Mouse (Mus musculus): ENCODE measurements around the gene Plekhs1. TPM values are rescaled to one million over a fixed set of nuclear protein-coding genes. Genes with fewer than 3 reads are reported as not detected.

Gene Plekhs1
- polyA plus RNA-seq, 1 experiment from 2014 or later: 0.08 TPM

GRCm38 (mm10) chr19:56438357-56439071, 22.9 kb upstream of the Plekhs1 start:
- no peaks in the 10 kb centered on the region for H3K9me3 ChIP-seq
- 0 out of 2 replicates have a peak, but pooled peaks have one; percentile 24 for ATAC-seq (ENCODE audit: low FRiP score, low read depth)
- 78% methylated on average over 7 of the region's 7 CpGs for WGBS
- H3K27ac ChIP-seq: no peak overlapping the region
- H3K4me3 ChIP-seq: no peak overlapping the region
- no peak overlapping the region for H3K4me2 ChIP-seq (replicated peaks)
- no peaks in the 10 kb centered on the region for H3K4me1 ChIP-seq
- no peak overlapping the region for H3K9ac ChIP-seq
- peaks cover 56% of the 10 kb centered on the region for H3K36me3 ChIP-seq
- no peaks in the 10 kb centered on the region for H3K27me3 ChIP-seq

DNA sequence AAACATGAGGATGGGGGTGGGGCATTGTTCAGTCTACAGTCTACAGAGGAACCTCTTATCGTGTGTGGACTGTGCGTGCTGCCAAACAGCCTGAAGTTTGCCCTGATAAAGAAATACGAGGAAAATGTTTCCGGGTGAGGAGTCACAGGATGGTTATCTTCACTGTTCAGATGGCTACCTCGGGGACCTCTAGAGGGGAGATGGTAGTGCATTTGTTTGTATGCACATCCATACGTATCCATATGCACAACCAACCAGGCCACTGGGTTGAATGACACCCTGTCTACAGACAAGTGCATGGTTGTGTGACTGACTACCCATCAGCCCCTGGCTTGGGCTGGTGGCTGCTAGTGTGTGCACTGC, 22.4 kb upstream of the Plekhs1 start:
- Histone ChIP-seq H3K4me2 (replicated peaks) (no peak overlapping the region), H3K27ac (no peak overlapping the region), H3K9ac (no peak overlapping the region), H3K36me3 (peaks cover 50% of the 10 kb centered on the region), H3K27me3 (no peaks in the 10 kb centered on the region), H3K4me3 (no peak overlapping the region), H3K4me1 (no peaks in the 10 kb centered on the region), H3K9me3 (no peaks in the 10 kb centered on the region)
- no peak for ATAC-seq (ENCODE audit: low FRiP score, low read depth)
- WGBS: 97% methylated on average over 6 of the region's 6 CpGs

DNA sequence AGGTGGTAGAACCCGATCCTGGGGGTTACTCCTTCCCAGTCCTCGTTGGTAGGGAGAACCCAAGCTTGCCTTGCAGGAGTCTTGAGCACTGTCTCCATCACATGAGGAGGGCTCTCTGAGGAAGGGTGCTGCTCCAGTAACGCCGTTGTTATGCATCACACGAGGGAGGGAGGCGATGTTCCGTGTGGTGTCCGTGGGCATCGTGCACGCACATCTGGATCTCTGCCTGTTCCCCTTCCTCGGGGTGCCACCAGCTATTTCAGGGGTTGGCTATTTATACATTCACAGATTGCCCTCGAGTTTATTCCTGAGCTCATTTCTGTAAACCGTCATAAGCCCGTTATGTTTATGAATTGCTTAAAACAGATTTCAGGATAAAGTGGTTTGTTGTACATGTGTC, 18.0 kb upstream of the Plekhs1 start:
- H3K9ac ChIP-seq: no peak overlapping the region
- H3K4me3 ChIP-seq: no peak overlapping the region
- ATAC-seq (ENCODE audit: low FRiP score, low read depth): no peak
- H3K27ac ChIP-seq: no peak overlapping the region
- peaks cover 9% of the 10 kb centered on the region for H3K4me1 ChIP-seq
- WGBS: 84% methylated on average over 14 of the region's 14 CpGs
- H3K9me3 ChIP-seq: no peaks in the 10 kb centered on the region
- H3K27me3 ChIP-seq: no peaks in the 10 kb centered on the region
- H3K36me3 ChIP-seq: peaks cover 22% of the 10 kb centered on the region
- H3K4me2 ChIP-seq (replicated peaks): no peak overlapping the region

DNA sequence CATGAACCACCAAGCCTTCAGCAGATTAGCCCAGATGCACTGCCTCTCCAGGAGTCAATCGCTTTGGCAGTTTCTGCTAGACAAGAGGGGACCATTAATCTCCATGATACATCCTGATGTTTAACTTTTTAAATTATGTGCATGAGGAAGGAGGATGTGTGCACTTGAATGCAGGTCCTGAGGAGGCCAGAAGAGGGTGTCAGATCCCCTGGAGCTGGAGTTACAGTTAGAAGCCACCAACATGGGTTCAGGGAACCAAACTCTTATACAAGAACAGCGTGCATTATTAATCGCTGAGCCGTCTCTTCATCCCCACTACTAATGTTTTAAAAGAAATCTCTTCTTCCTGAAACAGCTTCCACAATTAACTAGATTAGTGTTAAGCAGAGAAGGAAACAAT, 12.7 kb upstream of the Plekhs1 start:
- no peak for ATAC-seq (ENCODE audit: low FRiP score, low read depth)
- no peak overlapping the region for H3K4me2 ChIP-seq (replicated peaks)
- H3K27ac ChIP-seq: no peak overlapping the region
- no peaks in the 10 kb centered on the region for H3K36me3 ChIP-seq
- peaks cover 9% of the 10 kb centered on the region for H3K4me1 ChIP-seq
- H3K9ac ChIP-seq: no peak overlapping the region
- H3K9me3 ChIP-seq: no peaks in the 10 kb centered on the region
- no peak overlapping the region for H3K4me3 ChIP-seq
- WGBS: 98% methylated on average over 4 of the region's 4 CpGs
- H3K27me3 ChIP-seq: no peaks in the 10 kb centered on the region

DNA sequence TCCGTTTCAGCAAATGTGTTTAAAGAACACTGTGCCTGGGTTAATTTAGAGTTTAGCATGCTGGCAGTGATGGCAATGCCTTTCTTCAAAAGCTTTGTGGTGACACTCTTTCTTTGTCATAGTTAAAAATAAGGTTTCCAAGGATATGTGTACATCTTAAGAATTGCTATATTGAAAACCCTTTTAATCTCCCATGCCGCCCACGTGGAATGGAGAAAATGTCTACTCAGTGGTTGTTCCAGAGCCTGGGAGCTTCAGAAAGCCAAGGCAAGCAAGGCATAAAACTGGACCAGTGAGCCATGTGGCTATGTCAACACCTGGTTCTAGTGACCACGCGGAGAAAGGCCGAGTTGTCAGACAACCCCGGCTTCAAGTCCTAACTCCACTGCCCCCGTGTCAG, 11.9 kb upstream of the Plekhs1 start:
- no peak for ATAC-seq (ENCODE audit: low FRiP score, low read depth)
- WGBS: 86% methylated on average over 8 of the region's 8 CpGs

DNA sequence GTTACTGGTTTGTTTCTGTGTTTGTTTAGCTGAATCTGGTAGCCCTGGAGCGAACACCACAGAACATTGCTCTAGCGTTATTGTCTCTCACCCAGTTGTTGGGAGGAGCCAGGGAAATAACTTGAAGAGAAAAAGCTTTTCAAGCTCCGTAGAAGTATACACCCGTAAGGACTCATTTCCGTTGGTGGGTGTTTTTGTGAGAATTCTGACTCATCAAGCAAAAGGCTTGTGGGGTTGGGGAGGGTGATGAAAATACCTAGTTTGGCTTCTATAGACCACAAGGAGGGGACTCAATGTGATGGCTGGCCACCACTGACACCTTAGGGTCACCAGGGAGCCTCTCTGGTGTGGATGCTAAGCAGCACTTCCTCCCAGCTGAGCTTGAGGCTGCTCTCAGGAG, 10.5 kb upstream of the Plekhs1 start:
- ATAC-seq (ENCODE audit: low FRiP score, low read depth): no peak
- H3K9ac ChIP-seq: no peak overlapping the region
- H3K9me3 ChIP-seq: no peaks in the 10 kb centered on the region
- H3K4me1 ChIP-seq: no peaks in the 10 kb centered on the region
- H3K4me2 ChIP-seq (replicated peaks): no peak overlapping the region
- no peaks in the 10 kb centered on the region for H3K27me3 ChIP-seq
- H3K4me3 ChIP-seq: no peak overlapping the region
- no peak overlapping the region for H3K27ac ChIP-seq
- no peaks in the 10 kb centered on the region for H3K36me3 ChIP-seq
- 78% methylated on average over 5 of the region's 5 CpGs for WGBS

More for the DNA sequence above, 11.9 kb upstream of the Plekhs1 start:
- Histone ChIP-seq H3K27ac (no peak overlapping the region), H3K4me2 (replicated peaks) (no peak overlapping the region), H3K9ac (no peak overlapping the region), H3K27me3 (no peaks in the 10 kb centered on the region), H3K9me3 (no peaks in the 10 kb centered on the region), H3K36me3 (no peaks in the 10 kb centered on the region), H3K4me1 (peaks cover 6% of the 10 kb centered on the region), H3K4me3 (no peak overlapping the region)

DNA sequence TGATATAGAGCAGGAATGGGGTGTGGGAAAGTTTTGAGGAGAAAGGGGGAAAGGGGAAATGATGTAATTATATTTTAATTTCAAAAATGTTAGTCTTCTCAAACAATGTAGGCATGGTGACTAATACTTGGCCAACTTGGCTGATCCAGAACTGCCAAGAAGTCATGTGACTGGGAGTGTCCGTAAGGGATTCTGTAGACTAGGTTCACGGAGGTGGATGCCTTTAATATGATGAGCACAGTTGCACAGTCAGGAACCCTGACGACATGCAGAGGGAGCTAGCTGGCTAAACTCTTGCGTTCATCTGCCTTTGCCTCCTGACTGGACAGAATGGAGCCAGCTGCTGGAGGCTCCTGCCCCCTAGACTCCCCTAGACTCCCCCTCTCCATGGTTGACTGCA, 9.6 kb upstream of the Plekhs1 start:
- Histone ChIP-seq H3K27me3 (no peaks in the 10 kb centered on the region), H3K9ac (no peak overlapping the region), H3K36me3 (no peaks in the 10 kb centered on the region), H3K4me2 (replicated peaks) (no peak overlapping the region), H3K9me3 (no peaks in the 10 kb centered on the region), H3K4me3 (no peak overlapping the region), H3K4me1 (no peaks in the 10 kb centered on the region), H3K27ac (no peak overlapping the region)
- WGBS: 89% methylated on average over 4 of the region's 4 CpGs
- no peak for ATAC-seq (ENCODE audit: low FRiP score, low read depth)

- Histone ChIP-seq H3K4me2 (replicated peaks) (no peak overlapping the region), H3K9ac (no peak overlapping the region), H3K27ac (no peak overlapping the region), H3K4me3 (no peak overlapping the region), H3K9me3 (no peaks in the 10 kb centered on the region), H3K4me1 (peaks cover 4% of the 10 kb centered on the region), H3K27me3 (no peaks in the 10 kb centered on the region), H3K36me3 (no peaks in the 10 kb centered on the region)
- WGBS: 98% methylated on average over 2 of the region's 2 CpGs
- no peak for ATAC-seq (ENCODE audit: low FRiP score, low read depth)
Observed at GRCm38 (mm10) chr19:56452421-56452820, 9.0 kb upstream of the Plekhs1 start.

GRCm38 (mm10) chr19:56454862-56455261, 6.6 kb upstream of the Plekhs1 start:
- Histone ChIP-seq H3K4me2 (replicated peaks) (no peak overlapping the region), H3K27me3 (no peaks in the 10 kb centered on the region), H3K9ac (no peak overlapping the region), H3K9me3 (no peaks in the 10 kb centered on the region), H3K4me3 (no peak overlapping the region), H3K36me3 (no peaks in the 10 kb centered on the region), H3K27ac (no peak overlapping the region), H3K4me1 (peaks cover 10% of the 10 kb centered on the region)
- ATAC-seq (ENCODE audit: low FRiP score, low read depth): no peak
- WGBS: 80% methylated on average over 4 of the region's 4 CpGs

- Histone ChIP-seq H3K27me3 (no peaks in the 10 kb centered on the region), H3K9me3 (no peaks in the 10 kb centered on the region), H3K4me3 (no peak overlapping the region), H3K36me3 (no peaks in the 10 kb centered on the region), H3K9ac (no peak overlapping the region), H3K4me1 (peaks cover 10% of the 10 kb centered on the region), H3K27ac (no peak overlapping the region), H3K4me2 (replicated peaks) (no peak overlapping the region)
- no peak for ATAC-seq (ENCODE audit: low FRiP score, low read depth)
- WGBS: 47% methylated on average over 2 of the region's 2 CpGs
Observed at GRCm38 (mm10) chr19:56455369-56455768, 6.1 kb upstream of the Plekhs1 start.

- H3K4me1 ChIP-seq: peaks cover 15% of the 10 kb centered on the region
- H3K4me2 ChIP-seq (replicated peaks): no peak overlapping the region
- no peak for ATAC-seq (ENCODE audit: low FRiP score, low read depth)
- WGBS: 66% methylated on average over 4 of the region's 4 CpGs
- no peaks in the 10 kb centered on the region for H3K9me3 ChIP-seq
- H3K4me3 ChIP-seq: no peak overlapping the region
- no peaks in the 10 kb centered on the region for H3K36me3 ChIP-seq
- no peaks in the 10 kb centered on the region for H3K27me3 ChIP-seq
- H3K27ac ChIP-seq: no peak overlapping the region
- H3K9ac ChIP-seq: no peak overlapping the region
Observed at GRCm38 (mm10) chr19:56457569-56457968, 3.9 kb upstream of the Plekhs1 start.

GRCm38 (mm10) chr19:56459154-56460050, 2.0 kb upstream of the Plekhs1 start:
- ATAC-seq (ENCODE audit: low FRiP score, low read depth): no peak
- WGBS: 83% methylated on average over 10 of the region's 10 CpGs
- Histone ChIP-seq H3K4me2 (replicated peaks) (no peak overlapping the region), H3K27ac (no peak overlapping the region), H3K36me3 (no peaks in the 10 kb centered on the region), H3K4me1 (peaks cover 15% of the 10 kb centered on the region), H3K27me3 (no peaks in the 10 kb centered on the region), H3K4me3 (no peak overlapping the region), H3K9me3 (no peaks in the 10 kb centered on the region), H3K9ac (no peak overlapping the region)
